Mouse (Mus musculus) cortical plate, adult 2 months (tissue): ENCODE measurements around the gene Ehmt1. TPM values are rescaled to one million over a fixed set of nuclear protein-coding genes. Genes with fewer than 3 reads are reported as not detected.

Source experiments
- H3K27ac ChIP-seq: fragments of 200-500 bp; 2 replicates; pipeline ENCODE4 v1.5.1; 2012; ENCODE audit warnings: low read length, control low read depth, inconsistent platforms; ENCODE audit not compliant: insufficient read depth
- H3K4me1 ChIP-seq: fragments of 200-500 bp; 2 replicates; pipeline ENCODE4 v1.6.1; 2011; ENCODE audit warnings: low read length; ENCODE audit not compliant: control insufficient read depth, insufficient read depth
- H3K4me3 ChIP-seq: fragments of 200-500 bp; 2 replicates; pipeline ENCODE4 v1.5.1; 2011; ENCODE audit warnings: mild to moderate bottlenecking, low read length, control low read depth; ENCODE audit not compliant: insufficient read depth
- CTCF ChIP-seq: fragments of 200-500 bp; IDR thresholded peaks from 2 replicates; pipeline ENCODE4 v1.5.1; 2011; ENCODE audit warnings: mild to moderate bottlenecking, control low read depth, low read length; ENCODE audit not compliant: insufficient read depth; ENCODE audit errors: extremely low read depth
- POLR2A ChIP-seq: fragments of 200-500 bp; IDR thresholded peaks from 2 replicates; pipeline ENCODE4 v1.6.1; 2011; ENCODE audit warnings: mild to moderate bottlenecking, low read length, control low read depth; ENCODE audit not compliant: insufficient read depth; ENCODE audit errors: extremely low read depth
- polyA plus RNA-seq: library from polyadenylated mRNA; depleted of rRNA; stranded (reverse); fragments of >200 nt; gene quantifications from 2 replicates; pipeline ENCODE4 v1.2.3, GENCODE M21; 2012; rRNA removed

Gene Ehmt1
- polyA plus RNA-seq, 1 experiment = 52.6 TPM

GRCm38 (mm10) chr2:24750051-24750450 lies 169.4 kb downstream of the Ehmt1 start:
- Histone ChIP-seq H3K4me1 (peaks cover 4% of the 10 kb centered on the region), H3K27ac (no peak overlapping the region), H3K4me3 (no peak overlapping the region)
- TF ChIP-seq CTCF (no peak), POLR2A (no peak)

- Histone ChIP-seq H3K27ac (no peak overlapping the region), H3K4me1 (peaks cover 9% of the 10 kb centered on the region), H3K4me3 (no peak overlapping the region)
- TF ChIP-seq POLR2A (no peak), CTCF (no peak)
These were observed 171.5 kb downstream of the Ehmt1 start for GRCm38 (mm10) chr2:24747878-24748277.

Other genes with a start within 250 kb of the Ehmt1 start
- 60.0 and 66.4 TPM in 2 replicates for gene Cacna1b, start 156.5 kb downstream of the Ehmt1 start, polyA plus RNA-seq
- 40.4 and 47.4 TPM in 2 replicates for gene Arrdc1, start 15.6 kb upstream of the Ehmt1 start, polyA plus RNA-seq
- gene Zmynd19, start 30.2 kb upstream of the Ehmt1 start, polyA plus RNA-seq = 21.4 and 21.6 TPM in 2 replicates
- gene Dph7, start 42.8 kb upstream of the Ehmt1 start, polyA plus RNA-seq = 34.6 and 37.3 TPM in 2 replicates
- 137 TPM in 2 replicates for gene Mrpl41, start 55.5 kb upstream of the Ehmt1 start, polyA plus RNA-seq
- 20.1 and 22.5 TPM in 2 replicates for gene Pnpla7, start 56.4 kb upstream of the Ehmt1 start, polyA plus RNA-seq
- gene Nsmf, start 134.7 kb upstream of the Ehmt1 start, polyA plus RNA-seq = 724 and 838 TPM in 2 replicates
- gene Entpd8, start 160.7 kb upstream of the Ehmt1 start, polyA plus RNA-seq = not detected in 2 replicates
- gene Noxa1, start 175.5 kb upstream of the Ehmt1 start, polyA plus RNA-seq = not detected in 2 replicates